Mouse (Mus musculus) small intestine, adult 2 months (tissue): ENCODE measurements around the gene Prodh2. TPM values are rescaled to one million over a fixed set of nuclear protein-coding genes. Genes with fewer than 3 reads are reported as not detected.
"Not testable (repeated sequence)": the region's sequence is repeated elsewhere in the genome, so short reads cannot be mapped to it uniquely, and the experiment has no call there.

Experiments
- H3K27ac ChIP-seq: fragments of 200-500 bp; 2 replicates; pipeline ENCODE4 v1.5.1; 2012; ENCODE audit warnings: low read depth, low read length, control low read depth, inconsistent platforms; ENCODE audit not compliant: insufficient read depth
- H3K27me3 ChIP-seq: fragments of 200-500 bp; 2 replicates; pipeline ENCODE4 v1.6.1; 2012; ENCODE audit warnings: mild to moderate bottlenecking, moderate library complexity, low read length, inconsistent platforms; ENCODE audit not compliant: control insufficient read depth, insufficient read depth
- H3K36me3 ChIP-seq: fragments of 200-500 bp; 2 replicates; pipeline ENCODE4 v1.6.1; 2012; ENCODE audit warnings: mild to moderate bottlenecking, low read length, control low read depth, inconsistent platforms; ENCODE audit not compliant: control insufficient read depth, insufficient read depth
- H3K4me1 ChIP-seq: fragments of 200-500 bp; 2 replicates; pipeline ENCODE4 v1.6.1; 2012; ENCODE audit warnings: low read length, inconsistent platforms, mixed read lengths; ENCODE audit not compliant: control insufficient read depth, insufficient read depth, insufficient read length
- H3K4me3 ChIP-seq: fragments of 200-500 bp; 2 replicates; pipeline ENCODE4 v1.5.1; 2012; ENCODE audit warnings: low read depth, mild to moderate bottlenecking, control low read depth, inconsistent platforms, low read length, moderate library complexity
- CTCF ChIP-seq: fragments of 200-500 bp; IDR thresholded peaks from 2 replicates; pipeline ENCODE4 v1.5.1; 2012; ENCODE audit warnings: low read depth, mild to moderate bottlenecking, control low read depth, inconsistent platforms, low read length, moderate library complexity, mixed read lengths; ENCODE audit not compliant: insufficient replicate concordance, insufficient read length; ENCODE audit errors: extremely low read depth
- POLR2A ChIP-seq: fragments of 200-500 bp; IDR thresholded peaks from 2 replicates; pipeline ENCODE4 v1.6.1; 2012; ENCODE audit warnings: low read depth, mild to moderate bottlenecking, control low read depth, inconsistent platforms, low read length, moderate library complexity
- WGBS: fragments of 180-500 bp; shearing (Covaris S2); methylation state at CpG from one replicate; pipeline ENCODE4 v1.1.7; 2018; 5-methylcytosine and 5-hydroxymethylcytosine counted together
- polyA plus RNA-seq: library from polyadenylated mRNA; depleted of rRNA; stranded (reverse); fragments of >200 nt; gene quantifications from 2 replicates; pipeline ENCODE4 v1.2.3, GENCODE M21; 2012

Gene Prodh2
- polyA plus RNA-seq, 1 experiment = 19.4 TPM

DNA sequence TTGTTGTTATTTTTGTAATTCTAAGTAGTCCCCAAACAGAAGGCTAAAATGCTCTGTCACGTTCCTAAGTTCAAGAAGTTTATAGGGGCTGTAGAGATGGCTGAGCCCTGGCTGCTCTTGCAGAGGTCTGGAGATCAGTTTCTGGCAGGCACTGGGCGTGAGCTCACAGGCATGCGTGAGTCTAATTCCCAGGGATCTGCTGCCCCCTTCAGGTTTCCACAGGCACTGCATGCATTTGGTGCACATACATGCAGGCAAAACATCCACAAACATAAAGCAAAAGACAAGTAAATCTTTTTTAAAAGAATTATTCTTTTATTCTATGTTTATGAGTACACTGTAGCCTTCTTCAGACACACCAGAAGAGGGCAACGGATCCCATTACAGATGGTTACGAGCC, 21.0 kb upstream of the Prodh2 start:
- no peaks in the 10 kb centered on the region for H3K36me3 ChIP-seq
- H3K27me3 ChIP-seq = peaks cover 4% of the 10 kb centered on the region
- 58% methylated on average over 5 of the region's 5 CpGs for WGBS
- no peak overlapping the region for H3K27ac ChIP-seq
- TF ChIP-seq POLR2A (no peak), CTCF (peak; percentile 58; the same call in 1 of the 2 replicates)
- H3K4me3 ChIP-seq = no peak overlapping the region
- peaks cover 12% of the 10 kb centered on the region for H3K4me1 ChIP-seq

DNA sequence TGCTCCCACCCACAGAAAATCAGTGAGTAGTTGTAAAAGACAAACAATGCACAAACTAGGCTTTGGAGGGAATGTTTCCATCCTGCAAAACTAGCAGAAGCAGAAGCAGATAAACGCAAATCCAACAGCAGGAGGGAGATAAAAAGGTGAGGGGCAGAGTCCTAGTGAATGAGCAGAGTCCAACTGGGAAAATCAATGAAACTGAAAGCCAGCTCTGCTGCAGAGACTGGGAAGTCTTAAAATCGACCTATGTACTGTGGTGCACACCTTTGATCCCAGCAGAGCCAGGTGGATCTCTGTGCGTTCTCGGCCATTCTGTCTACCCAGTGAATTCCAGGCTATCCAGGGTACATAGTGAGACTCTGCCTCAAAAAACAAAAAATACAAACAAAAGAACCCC, 18.4 kb upstream of the Prodh2 start:
- no peak for TF ChIP-seq CTCF
- TF ChIP-seq POLR2A = no peak
- WGBS = 29% methylated on average over 4 of the region's 4 CpGs
- Histone ChIP-seq H3K4me1 (peaks cover 12% of the 10 kb centered on the region), H3K27ac (peak overlapping the region; percentile 76), H3K4me3 (no peak overlapping the region), H3K27me3 (no peaks in the 10 kb centered on the region), H3K36me3 (no peaks in the 10 kb centered on the region)

DNA sequence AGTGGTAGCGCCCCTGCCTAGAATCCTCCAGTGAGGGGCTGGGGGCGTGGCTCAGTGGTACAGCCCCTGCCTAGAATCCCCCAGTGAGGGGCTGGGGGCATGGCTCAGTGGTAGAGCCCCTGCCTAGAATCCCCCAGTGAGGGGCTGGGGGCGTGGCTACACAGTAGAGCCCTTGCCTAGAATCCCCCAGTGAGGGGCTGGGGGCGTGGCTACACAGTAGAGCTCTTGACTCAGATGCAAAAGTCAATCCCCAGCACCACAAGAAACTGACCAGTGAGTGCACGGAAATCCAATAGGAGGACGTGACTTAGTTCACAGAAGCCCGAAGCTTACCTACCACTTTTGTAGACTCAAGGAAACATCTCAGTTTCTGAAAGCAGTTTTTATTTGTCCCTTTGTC, 17.3 kb upstream of the Prodh2 start:
- WGBS = 85% methylated on average over 6 of the region's 7 CpGs
- not testable (repeated sequence) for H3K4me3 ChIP-seq, H3K27ac ChIP-seq

GRCm38 (mm10) chr7:30477415-30478381, 15.7 kb upstream of the Prodh2 start:
- Histone ChIP-seq H3K36me3 (no peaks in the 10 kb centered on the region), H3K27me3 (no peaks in the 10 kb centered on the region), H3K4me3 (no peak overlapping the region), H3K4me1 (peaks cover 12% of the 10 kb centered on the region), H3K27ac (no peak overlapping the region)
- TF ChIP-seq POLR2A (no peak), CTCF (no peak)
- 16% methylated on average over 30 of the region's 32 CpGs for WGBS

More for the DNA sequence above, 17.3 kb upstream of the Prodh2 start:
- peaks cover 12% of the 10 kb centered on the region for H3K4me1 ChIP-seq
- H3K27me3 ChIP-seq, H3K36me3 ChIP-seq: not testable (repeated sequence)

DNA sequence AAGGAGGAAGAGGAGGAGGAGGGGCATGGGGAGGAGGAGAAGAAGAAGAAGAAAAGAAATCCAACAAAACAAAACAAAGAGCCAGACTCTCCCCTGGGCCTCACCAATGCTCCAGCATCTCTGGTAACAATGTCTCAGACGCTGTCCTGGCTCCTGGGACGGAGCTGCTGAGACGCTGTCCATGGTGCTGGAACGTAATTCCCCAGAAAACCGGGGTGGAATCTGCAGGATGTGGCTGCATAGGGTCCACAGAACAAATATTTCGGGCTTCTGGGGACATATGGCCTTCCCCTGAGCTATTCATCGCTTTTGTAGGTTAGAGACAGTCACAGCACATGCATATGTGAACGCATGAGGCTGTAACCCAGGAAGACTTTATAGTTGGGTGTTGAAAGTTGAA, 9.2 kb upstream of the Prodh2 start:
- TF ChIP-seq POLR2A = no peak
- TF ChIP-seq CTCF = no peak
- no peaks in the 10 kb centered on the region for H3K36me3 ChIP-seq
- no peaks in the 10 kb centered on the region for H3K27me3 ChIP-seq
- no peaks in the 10 kb centered on the region for H3K4me1 ChIP-seq
- H3K27ac ChIP-seq = no peak overlapping the region
- no peak overlapping the region for H3K4me3 ChIP-seq
- WGBS = 12% methylated on average over 8 of the region's 8 CpGs

GRCm38 (mm10) chr7:30490251-30490956, 3.0 kb upstream of the Prodh2 start:
- Histone ChIP-seq H3K4me3 (no peak overlapping the region), H3K4me1 (peaks cover 4% of the 10 kb centered on the region), H3K27ac (no peak overlapping the region), H3K36me3 (no peaks in the 10 kb centered on the region), H3K27me3 (no peaks in the 10 kb centered on the region)
- TF ChIP-seq POLR2A = no peak
- TF ChIP-seq CTCF = peak; percentile 57; the same call in 1 of the 2 replicates
- 32% methylated on average over 16 of the region's 16 CpGs for WGBS

- Histone ChIP-seq H3K27me3 (no peaks in the 10 kb centered on the region), H3K4me1 (peaks cover 4% of the 10 kb centered on the region), H3K27ac (no peak overlapping the region), H3K4me3 (no peak overlapping the region), H3K36me3 (no peaks in the 10 kb centered on the region)
- 22% methylated on average over 6 of the region's 6 CpGs for WGBS
- TF ChIP-seq POLR2A (no peak), CTCF (no peak)
Observed at GRCm38 (mm10) chr7:30490957-30491307, 2.5 kb upstream of the Prodh2 start.
